Mouse (Mus musculus) liver, adult 2 months (tissue): ENCODE results near the gene Abhd12. TPM values are rescaled to one million over a fixed set of nuclear protein-coding genes. Genes with fewer than 3 reads are reported as not detected.

Experiments used
- DNase-seq: peaks from one replicate; pipeline ENCODE4 v3.0.0-alpha.2; 2011; ENCODE audit warnings: low read depth, low spot score; ENCODE audit errors: extremely low read depth
- H3K27ac ChIP-seq: fragments of 200-500 bp; replicated peaks from 2 replicates; pipeline ENCODE4 v1.5.1; 2012; ENCODE audit warnings: low read depth, mild to moderate bottlenecking, control low read depth, inconsistent platforms, low read length; ENCODE audit not compliant: insufficient read depth
- H3K27me3 ChIP-seq: fragments of 200-500 bp; 2 replicates; pipeline ENCODE4 v1.6.1; 2012; ENCODE audit warnings: mild to moderate bottlenecking, moderate library complexity, low read length, inconsistent platforms; ENCODE audit not compliant: control insufficient read depth, insufficient read depth
- H3K36me3 ChIP-seq: fragments of 200-500 bp; 2 replicates; pipeline ENCODE4 v1.6.1; 2012; ENCODE audit warnings: low read length, inconsistent platforms; ENCODE audit not compliant: control insufficient read depth, insufficient read depth
- H3K4me1 ChIP-seq: fragments of 200-500 bp; 2 replicates; pipeline ENCODE4 v1.6.1; 2011; ENCODE audit warnings: low read length; ENCODE audit not compliant: control insufficient read depth, insufficient read depth
- H3K4me3 ChIP-seq: fragments of 200-500 bp; 2 replicates; pipeline ENCODE4 v1.5.1; 2011; ENCODE audit warnings: low read depth, mild to moderate bottlenecking, control low read depth, low read length, moderate library complexity; ENCODE audit not compliant: insufficient read depth
- H3K79me2 ChIP-seq: fragments of 200-500 bp; 2 replicates; pipeline ENCODE4 v1.6.1; 2012; ENCODE audit warnings: inconsistent platforms, mild to moderate bottlenecking, low read length, moderate library complexity; ENCODE audit not compliant: control insufficient read depth, insufficient read depth
- H3K9ac ChIP-seq: fragments of 200-500 bp; 2 replicates; pipeline ENCODE4 v1.6.1; 2012; ENCODE audit warnings: low read depth, mild to moderate bottlenecking, control low read depth, inconsistent platforms, low read length
- CTCF ChIP-seq: fragments of 200-500 bp; IDR thresholded peaks from 2 replicates; pipeline ENCODE4 v1.5.1; 2011; ENCODE audit warnings: low read depth, low read length, control low read depth
- POLR2A ChIP-seq: fragments of 200-500 bp; IDR thresholded peaks from 2 replicates; pipeline ENCODE4 v1.6.1; 2011; ENCODE audit warnings: low read length, control low read depth; ENCODE audit not compliant: insufficient read depth; ENCODE audit errors: extremely low read depth
- WGBS: fragments of 180-500 bp; shearing (Covaris S2); methylation state at CpG from one replicate; pipeline ENCODE4 v1.1.7; 2018; 5-methylcytosine and 5-hydroxymethylcytosine counted together
- polyA plus RNA-seq: library from polyadenylated mRNA; depleted of rRNA; stranded (reverse); fragments of >200 nt; gene quantifications from 2 replicates; pipeline ENCODE4 v1.2.3, GENCODE M21; 2012
- total RNA-seq: library from RNA; depleted of rRNA; stranded (reverse); fragments of >200 nt; gene quantifications from 2 replicates; pipeline ENCODE4 v1.2.3, GENCODE M21; 2014

Abhd12 gene
- total and polyA plus RNA-seq, 2 experiments = 26.3 to 33.4 TPM

DNA sequence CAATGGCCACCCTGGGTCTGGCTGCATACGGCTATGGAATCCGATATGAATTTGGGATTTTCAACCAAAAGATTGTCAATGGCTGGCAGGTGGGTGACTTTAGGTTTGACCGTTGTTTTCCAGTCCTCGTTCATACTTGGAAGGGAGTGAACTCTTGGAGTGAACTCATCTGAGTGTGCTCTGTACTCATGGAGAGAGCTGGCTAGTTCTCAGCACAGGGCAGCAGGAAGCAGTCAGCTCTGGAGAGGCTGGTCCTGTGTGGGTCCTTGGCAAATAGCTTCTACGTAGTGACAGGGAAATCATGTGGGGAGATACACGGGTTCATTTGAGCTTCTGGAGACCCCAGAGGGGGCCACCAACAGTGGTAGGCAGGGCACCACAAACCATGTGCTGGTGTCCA lies 95.7 kb downstream of the Abhd12 start:
- Histone ChIP-seq H3K79me2 (no peaks in the 10 kb centered on the region), H3K4me3 (no peak overlapping the region), H3K4me1 (no peaks in the 10 kb centered on the region), H3K27ac (no peak overlapping the region), H3K27me3 (no peaks in the 10 kb centered on the region), H3K36me3 (peaks cover 1% of the 10 kb centered on the region; the same call in 1 of the 2 replicates), H3K9ac (no peak overlapping the region)
- 92% methylated on average over 6 of the region's 6 CpGs for WGBS
- TF ChIP-seq POLR2A = no peak
- no peak for TF ChIP-seq CTCF
- no peak for DNase-seq

DNA sequence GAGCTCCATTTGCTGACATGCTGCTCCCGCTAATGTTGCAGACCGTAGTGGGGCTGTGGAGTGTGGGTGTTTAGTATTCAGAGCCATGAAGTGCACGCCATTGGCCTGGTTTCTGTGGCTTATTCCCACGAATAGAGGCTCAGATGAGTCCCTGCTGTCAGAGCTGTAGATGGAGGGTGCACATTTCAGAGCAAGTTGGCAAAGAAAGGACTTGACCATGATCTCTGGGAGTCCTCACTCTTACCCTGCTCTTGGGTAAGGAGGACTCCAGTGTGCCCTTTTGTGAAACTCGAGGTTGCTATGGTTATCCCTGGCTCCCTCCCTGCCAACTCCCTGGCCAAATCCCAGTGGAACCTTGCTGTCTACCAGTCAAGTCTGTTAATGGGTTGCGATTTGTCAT lies 96.2 kb downstream of the Abhd12 start:
- DNase-seq = no peak
- peaks cover 1% of the 10 kb centered on the region; the same call in 1 of the 2 replicates for H3K36me3 ChIP-seq
- WGBS = 87% methylated on average over 6 of the region's 6 CpGs

DNA sequence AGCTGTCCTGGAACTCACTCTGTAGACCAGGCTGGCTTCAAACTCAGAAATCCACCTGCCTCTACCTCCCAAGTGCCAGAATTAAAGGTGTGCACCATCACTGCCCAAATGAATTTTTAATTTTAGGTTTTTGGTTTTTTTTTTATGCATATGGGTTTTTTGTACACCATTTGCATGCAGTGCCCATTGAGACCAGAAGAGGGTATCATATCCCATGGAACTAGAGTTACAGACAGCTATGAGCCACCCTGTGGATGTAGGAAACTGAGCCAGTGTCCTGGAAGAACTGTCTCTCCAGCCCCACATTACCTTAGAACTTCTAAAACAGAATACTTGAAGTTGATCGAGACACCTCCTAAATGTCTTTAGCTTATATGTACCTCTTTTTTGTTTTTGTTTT lies 101.5 kb downstream of the Abhd12 start:
- Histone ChIP-seq H3K36me3 (no peaks in the 10 kb centered on the region), H3K4me1 (no peaks in the 10 kb centered on the region), H3K27me3 (no peaks in the 10 kb centered on the region), H3K79me2 (no peaks in the 10 kb centered on the region), H3K4me3 (no peak overlapping the region), H3K9ac (no peak overlapping the region), H3K27ac (no peak overlapping the region)
- peak; percentile 21 for DNase-seq
- no peak for TF ChIP-seq CTCF
- no peak for TF ChIP-seq POLR2A
- WGBS = 98% methylated on average over 1 of the region's 1 CpGs

More for the DNA sequence above, 96.2 kb downstream of the Abhd12 start:
- H3K4me1 ChIP-seq = no peaks in the 10 kb centered on the region
- H3K9ac ChIP-seq = no peak overlapping the region
- H3K27ac ChIP-seq = no peak overlapping the region
- no peaks in the 10 kb centered on the region for H3K79me2 ChIP-seq
- H3K4me3 ChIP-seq = no peak overlapping the region
- TF ChIP-seq CTCF (no peak), POLR2A (no peak)
- H3K27me3 ChIP-seq = no peaks in the 10 kb centered on the region

DNA sequence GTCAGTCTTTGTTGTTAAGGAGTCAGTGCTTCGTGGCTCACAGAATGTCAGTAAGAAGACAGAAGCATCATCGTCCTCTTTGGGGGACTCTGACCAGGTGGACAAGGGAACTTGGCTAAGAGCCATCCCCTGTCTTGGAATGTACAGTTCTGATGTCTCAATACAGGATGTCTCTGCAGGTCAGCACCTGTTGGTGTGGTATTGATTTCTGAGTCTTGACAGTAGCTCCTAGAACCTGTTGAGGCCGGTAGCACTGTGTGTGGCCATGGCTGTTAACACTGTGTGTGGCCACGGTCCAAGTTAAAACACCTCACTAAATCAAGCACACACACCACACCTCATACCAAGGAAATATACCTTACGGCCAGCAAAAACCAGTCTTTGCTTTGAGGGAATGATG lies 103.9 kb downstream of the Abhd12 start:
- no peak for DNase-seq
- Histone ChIP-seq H3K79me2 (no peaks in the 10 kb centered on the region), H3K36me3 (no peaks in the 10 kb centered on the region), H3K9ac (no peak overlapping the region), H3K4me3 (no peak overlapping the region), H3K27me3 (no peaks in the 10 kb centered on the region), H3K4me1 (no peaks in the 10 kb centered on the region), H3K27ac (no peak overlapping the region)
- TF ChIP-seq POLR2A (no peak), CTCF (no peak)
- 70% methylated on average over 5 of the region's 5 CpGs for WGBS

DNA sequence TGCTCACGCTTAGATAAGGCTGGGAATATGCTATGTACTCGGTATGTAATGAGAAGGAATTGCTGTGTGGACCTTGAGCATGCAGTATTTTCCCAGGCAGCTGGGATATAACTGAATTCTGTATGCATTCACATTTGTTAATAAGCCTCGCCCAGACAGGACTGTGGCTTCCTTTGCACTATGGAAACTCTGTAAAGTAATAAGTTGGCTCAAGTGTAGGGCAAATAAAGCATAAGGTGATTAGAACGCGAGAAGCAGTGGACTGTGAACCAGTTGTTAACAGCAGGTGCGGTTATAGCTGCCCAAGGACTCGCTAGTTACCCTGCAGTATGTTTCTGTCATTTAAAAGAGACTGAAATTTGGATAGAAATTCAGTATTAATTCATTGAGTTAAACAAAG lies 106.5 kb downstream of the Abhd12 start:
- no peak for DNase-seq
- WGBS = 86% methylated on average over 7 of the region's 7 CpGs
- Histone ChIP-seq H3K27me3 (no peaks in the 10 kb centered on the region), H3K4me3 (no peak overlapping the region), H3K36me3 (no peaks in the 10 kb centered on the region), H3K4me1 (no peaks in the 10 kb centered on the region), H3K79me2 (no peaks in the 10 kb centered on the region), H3K27ac (no peak overlapping the region), H3K9ac (no peak overlapping the region)
- TF ChIP-seq POLR2A = no peak
- TF ChIP-seq CTCF = no peak

DNA sequence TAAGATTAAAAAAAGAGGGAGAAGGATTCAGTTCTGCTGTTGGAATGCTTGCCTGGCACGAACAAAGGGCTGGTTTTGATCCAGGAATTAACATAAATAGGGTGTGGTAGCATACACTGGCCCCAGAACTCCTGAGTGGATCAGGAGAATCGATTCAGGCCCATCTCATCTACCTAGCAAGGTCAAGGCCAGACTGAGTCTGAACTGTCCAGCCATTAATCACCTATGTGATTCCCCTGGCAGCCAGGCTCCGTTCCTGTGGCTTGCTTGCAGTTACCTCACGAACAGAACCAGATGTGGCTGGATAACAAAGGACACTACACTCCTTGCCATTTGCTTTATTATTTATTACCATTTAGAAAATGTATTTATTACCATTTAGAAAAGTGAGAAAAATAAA lies 111.2 kb downstream of the Abhd12 start:
- Histone ChIP-seq H3K79me2 (no peaks in the 10 kb centered on the region), H3K27me3 (no peaks in the 10 kb centered on the region), H3K9ac (no peak overlapping the region), H3K4me1 (peaks cover 4% of the 10 kb centered on the region), H3K4me3 (no peak overlapping the region), H3K36me3 (no peaks in the 10 kb centered on the region), H3K27ac (no peak overlapping the region)
- no peak for DNase-seq
- TF ChIP-seq CTCF = no peak
- no peak for TF ChIP-seq POLR2A
- 61% methylated on average over 4 of the region's 4 CpGs for WGBS
